Mouse (Mus musculus) heart, adult 18-20 months (tissue): Measurements from ENCODE around the gene Myadml2. TPM values are rescaled to one million over a fixed set of nuclear protein-coding genes. Genes with fewer than 3 reads are reported as not detected.

Experiments
- DNase-seq, 2 experiments: peaks; one replicate each; pipeline ENCODE4 v3.0.0; 2021 to 2022; ENCODE audit warnings: mixed read lengths in 1 of 2
- total RNA-seq, 2 experiments: library from RNA; stranded (reverse); gene quantifications; 2 replicates each; pipeline ENCODE4 v1.2.3; 2021

Myadml2 gene
- total RNA-seq, 2 experiments from 2014 or later: 77.0 to 81.2 TPM

- no peak for DNase-seq
These were observed 13.1 kb upstream of the Myadml2 start, which contains the start of gene Notum for GRCm38 (mm10) chr11:120661076-120661460. Gene Notum (minus strand): TSS chr11:120661175.

- peak in 1 of 2 experiments; percentile 27 for DNase-seq
These were observed 12.5 kb upstream of the Myadml2 start for GRCm38 (mm10) chr11:120660301-120661075.

GRCm38 (mm10) chr11:120659509-120660300 is 11.7 kb upstream of the Myadml2 start:
- DNase-seq: no peak

GRCm38 (mm10) chr11:120658876-120659410 is 11.0 kb upstream of the Myadml2 start:
- DNase-seq: peak; percentile 77 to 90

- no peak for DNase-seq
These were observed 9.3 kb upstream of the Myadml2 start for GRCm38 (mm10) chr11:120657301-120657700.

- DNase-seq: no peak
These were observed 6.8 kb upstream of the Myadml2 start for GRCm38 (mm10) chr11:120654741-120655140.

GRCm38 (mm10) chr11:120651872-120652271 is 3.9 kb upstream of the Myadml2 start:
- DNase-seq: no peak

- no peak for DNase-seq
These were observed 719 bp downstream of the Myadml2 start for GRCm38 (mm10) chr11:120647047-120647830.

- peak; percentile 96 to 97 for DNase-seq
These were observed 4.4 kb downstream of the Myadml2 start, which contains the start of gene Pycr1 for GRCm38 (mm10) chr11:120643601-120643987. Gene Pycr1 (minus strand): TSS chr11:120643769.

- no peak for DNase-seq
These were observed 4.9 kb downstream of the Myadml2 start for GRCm38 (mm10) chr11:120642939-120643600.

GRCm38 (mm10) chr11:120641869-120642268 is 6.1 kb downstream of the Myadml2 start:
- DNase-seq: no peak

- DNase-seq: no peak
These were observed 6.7 kb downstream of the Myadml2 start for GRCm38 (mm10) chr11:120641255-120641654.

GRCm38 (mm10) chr11:120634810-120635209 is 13.1 kb downstream of the Myadml2 start:
- DNase-seq: no peak

- DNase-seq: peak; percentile 92 to 95
These were observed 14.2 kb downstream of the Myadml2 start, which contains the start of gene Mafg for GRCm38 (mm10) chr11:120633520-120634343. Gene Mafg (minus strand): TSS chr11:120633600.

GRCm38 (mm10) chr11:120632559-120633519 is 15.1 kb downstream of the Myadml2 start:
- peak; percentile 85 to 87 for DNase-seq

- no peak for DNase-seq
These were observed 16.1 kb downstream of the Myadml2 start for GRCm38 (mm10) chr11:120631726-120632448.

- no peak for DNase-seq
These were observed 16.9 kb downstream of the Myadml2 start for GRCm38 (mm10) chr11:120630881-120631725.
